Mouse (Mus musculus): ENCODE data around the gene Adssl1. TPM values are rescaled to one million over a fixed set of nuclear protein-coding genes. Genes with fewer than 3 reads are reported as not detected.

The Adssl1 gene
- total and polyA plus RNA-seq, 3 experiments = 10.2 to 29.4 (median 10.7) TPM

DNA sequence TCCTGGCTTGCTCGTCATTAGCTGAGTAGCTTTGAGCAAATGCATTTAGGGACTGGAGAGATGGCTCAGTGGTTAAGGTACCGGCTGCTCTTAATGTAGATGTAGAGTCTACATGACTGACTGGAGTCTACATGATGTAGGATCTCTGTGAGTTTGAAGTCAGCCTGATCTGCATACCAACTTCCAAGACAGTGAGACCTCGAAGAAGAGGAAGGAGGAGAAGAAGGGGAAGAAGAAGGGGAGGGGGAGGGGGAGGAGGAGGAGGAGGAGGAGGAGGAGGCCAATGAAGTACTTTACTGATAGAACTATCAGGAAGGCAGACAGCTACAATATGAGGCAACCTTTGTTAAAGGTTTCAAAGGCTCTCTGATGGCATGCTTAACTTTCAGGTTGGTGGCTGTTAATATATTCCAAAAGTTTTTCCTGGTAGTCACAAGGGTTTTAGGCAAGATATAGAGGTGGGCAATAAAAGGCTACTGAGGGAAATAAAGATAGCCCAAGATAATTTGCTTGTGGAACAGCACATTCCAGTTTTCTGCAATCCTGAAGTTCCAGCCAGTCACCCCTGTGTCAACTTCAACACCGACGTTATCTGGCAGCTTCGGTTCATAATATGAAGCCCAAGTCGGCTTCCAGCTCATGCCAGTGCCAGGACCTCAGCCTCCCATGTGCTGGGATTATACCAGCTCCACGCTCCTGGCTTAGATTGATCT lies 44.4 kb upstream of the Adssl1 start:
- dilution Hi-C loops (cut with MboI; ENCODE audit: extremely low pct_ligation_motif_present, extremely low pct_unique_long_range_greater_than_20kb, low sequenced_read_pairs) (no loop called here), in situ Hi-C loops (cut with MboI; ENCODE audit: low pct_ligation_motif_present, low pct_unique_long_range_greater_than_20kb, low sequenced_read_pairs) (no loop called here)
- Histone ChIP-seq H3K4me1 (ENCODE audit: control insufficient read depth in 1 of 2, insufficient read depth in 2 of 2) (peaks cover 11 to 47% of the 10 kb centered on the region in 2 experiments), H3K27ac (ENCODE audit: insufficient read depth, low read depth) (no peak overlapping the region), H3K36me3 (replicated peaks in 1 of 2; ENCODE audit: control insufficient read depth in 1 of 2, insufficient read depth in 1 of 2, low read length in 1 of 2) (no peaks in the 10 kb centered on the region), H3K27me3 (replicated peaks) (no peaks in the 10 kb centered on the region), H3K79me2 (replicated peaks; ENCODE audit: control insufficient read depth, extremely low read depth, insufficient read depth, poor library complexity, severe bottlenecking) (no peaks in the 10 kb centered on the region), H3K4me3 (replicated peaks in 1 of 3; ENCODE audit: low read depth in 2 of 3, low read length in 2 of 3, poor library complexity in 1 of 3) (no peak overlapping the region), H3K9me3 (replicated peaks; ENCODE audit: low read length) (no peaks in the 10 kb centered on the region), H3K4me2 (ENCODE audit: insufficient read depth, low read depth, poor library complexity, severe bottlenecking) (no peak overlapping the region), H3K9ac (ENCODE audit: insufficient read depth, low read depth) (no peak overlapping the region)
- no peak for DNase-seq (ENCODE audit: extremely low read depth)
- TF ChIP-seq TBP (conservative IDR thresholded peaks at IDR 0.05; ENCODE audit: low read depth, low read length) (no peak), SMC3 (IDR thresholded peaks at IDR 0.05; ENCODE audit: low read depth, low read length) (no peak), ZNF384 (IDR thresholded peaks at IDR 0.05; ENCODE audit: low read depth, low read length) (no peak), ZC3H11A (IDR thresholded peaks at IDR 0.05; ENCODE audit: low read depth, low read length) (no peak), BHLHE40 (IDR thresholded peaks at IDR 0.05; ENCODE audit: low read depth, low read length) (no peak), RCOR1 (conservative IDR thresholded peaks at IDR 0.05; ENCODE audit: low read depth, low read length) (no peak)

DNA sequence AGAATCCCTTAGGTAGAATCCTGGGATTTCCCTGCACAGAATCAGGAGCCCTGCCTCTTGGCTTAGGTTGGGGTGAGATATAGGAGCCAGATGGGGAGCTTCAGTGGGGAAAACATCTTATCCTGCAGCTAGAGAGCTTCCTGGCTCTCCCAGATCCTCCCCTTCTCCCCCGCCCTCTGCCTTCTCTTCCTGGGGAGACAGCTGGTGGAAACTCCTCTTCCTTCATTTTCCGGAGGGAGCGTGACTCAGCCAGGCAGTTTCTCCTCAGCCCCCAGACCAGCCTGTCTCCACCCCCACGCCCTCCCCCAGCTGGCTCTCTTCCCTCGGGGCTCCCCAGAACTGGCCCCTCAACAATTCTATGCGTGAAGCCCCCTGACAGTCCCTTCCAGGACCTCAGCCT lies 43.5 kb upstream of the Adssl1 start:
- Histone ChIP-seq H3K4me2 (ENCODE audit: insufficient read depth, low read depth, poor library complexity, severe bottlenecking) (no peak overlapping the region), H3K4me3 (replicated peaks in 1 of 3; ENCODE audit: low read depth in 2 of 3, low read length in 2 of 3, poor library complexity in 1 of 3) (no peak overlapping the region), H3K27ac (ENCODE audit: insufficient read depth, low read depth) (no peak overlapping the region), H3K79me2 (replicated peaks; ENCODE audit: control insufficient read depth, extremely low read depth, insufficient read depth, poor library complexity, severe bottlenecking) (no peaks in the 10 kb centered on the region), H3K9me3 (replicated peaks; ENCODE audit: low read length) (no peaks in the 10 kb centered on the region), H3K4me1 (ENCODE audit: control insufficient read depth in 1 of 2, insufficient read depth in 2 of 2) (peaks cover 11 to 52% of the 10 kb centered on the region in 2 experiments), H3K27me3 (replicated peaks) (no peaks in the 10 kb centered on the region), H3K36me3 (replicated peaks in 1 of 2; ENCODE audit: control insufficient read depth in 1 of 2, insufficient read depth in 1 of 2, low read length in 1 of 2) (no peaks in the 10 kb centered on the region), H3K9ac (ENCODE audit: insufficient read depth, low read depth) (no peak overlapping the region)
- in situ Hi-C loops (cut with MboI; ENCODE audit: low pct_ligation_motif_present, low pct_unique_long_range_greater_than_20kb, low sequenced_read_pairs) = no loop called here
- no peak for TF ChIP-seq RAD21 (IDR thresholded peaks at IDR 0.05; ENCODE audit: low read depth, low read length)
- TF ChIP-seq SMC3 (IDR thresholded peaks at IDR 0.05; ENCODE audit: low read depth, low read length) = no peak
- no peak for TF ChIP-seq EP300 (IDR thresholded peaks at IDR 0.05; ENCODE audit: low read length)
- no peak for TF ChIP-seq MAX (IDR thresholded peaks at IDR 0.05; ENCODE audit: low read length)
- dilution Hi-C loops (cut with MboI; ENCODE audit: extremely low pct_ligation_motif_present, extremely low pct_unique_long_range_greater_than_20kb, low sequenced_read_pairs) = no loop called here
- no peak for DNase-seq (ENCODE audit: extremely low read depth)

DNA sequence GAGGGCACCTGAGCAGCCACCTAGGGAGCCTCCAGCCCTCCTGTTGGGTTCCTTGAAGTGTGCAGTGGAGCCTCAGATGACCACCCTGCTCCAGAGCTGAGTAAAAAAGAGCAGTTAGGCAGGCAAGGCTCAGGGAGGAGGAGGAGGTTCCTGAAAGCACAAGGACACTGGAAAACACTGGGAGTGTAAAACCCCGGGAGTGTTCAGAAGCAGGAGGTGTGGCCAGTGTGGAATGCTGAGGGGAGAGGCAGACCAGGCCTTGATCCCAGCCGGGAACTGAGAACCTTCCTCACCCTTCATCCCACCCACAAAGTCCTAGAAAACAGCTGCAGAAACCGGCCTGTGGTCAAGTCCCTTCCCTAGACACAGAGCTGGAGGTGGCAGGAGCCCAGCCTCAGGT lies 43.1 kb upstream of the Adssl1 start:
- no peak for DNase-seq (ENCODE audit: extremely low read depth)
- Histone ChIP-seq H3K27ac (ENCODE audit: insufficient read depth, low read depth) (no peak overlapping the region), H3K4me1 (ENCODE audit: control insufficient read depth in 1 of 2, insufficient read depth in 2 of 2) (peaks cover 11 to 53% of the 10 kb centered on the region in 2 experiments), H3K9me3 (replicated peaks; ENCODE audit: low read length) (no peaks in the 10 kb centered on the region), H3K4me2 (ENCODE audit: insufficient read depth, low read depth, poor library complexity, severe bottlenecking) (no peak overlapping the region), H3K4me3 (replicated peaks in 1 of 3; ENCODE audit: low read depth in 2 of 3, low read length in 2 of 3, poor library complexity in 1 of 3) (no peak overlapping the region), H3K9ac (ENCODE audit: insufficient read depth, low read depth) (no peak overlapping the region), H3K79me2 (replicated peaks; ENCODE audit: control insufficient read depth, extremely low read depth, insufficient read depth, poor library complexity, severe bottlenecking) (no peaks in the 10 kb centered on the region), H3K27me3 (replicated peaks) (no peaks in the 10 kb centered on the region), H3K36me3 (replicated peaks in 1 of 2; ENCODE audit: control insufficient read depth in 1 of 2, insufficient read depth in 1 of 2, low read length in 1 of 2) (no peaks in the 10 kb centered on the region)
- dilution Hi-C loops (cut with MboI; ENCODE audit: extremely low pct_ligation_motif_present, extremely low pct_unique_long_range_greater_than_20kb, low sequenced_read_pairs) = no loop called here
- in situ Hi-C loops (cut with MboI; ENCODE audit: low pct_ligation_motif_present, low pct_unique_long_range_greater_than_20kb, low sequenced_read_pairs) = no loop called here
- TF ChIP-seq ZNF384 (IDR thresholded peaks at IDR 0.05; ENCODE audit: low read depth, low read length) (no peak), E2F4 (IDR thresholded peaks at IDR 0.05; ENCODE audit: insufficient replicate concordance, low read depth, low read length) (no peak), ZC3H11A (IDR thresholded peaks at IDR 0.05; ENCODE audit: low read depth, low read length) (no peak), USF1 (IDR thresholded peaks at IDR 0.05; ENCODE audit: low read depth, low read length) (no peak), CHD2 (IDR thresholded peaks at IDR 0.05; ENCODE audit: low read length) (no peak), MAX (IDR thresholded peaks at IDR 0.05; ENCODE audit: low read length) (no peak), ZKSCAN1 (IDR thresholded peaks at IDR 0.05; ENCODE audit: borderline replicate concordance, low read depth, low read length) (no peak), MAZ (IDR thresholded peaks at IDR 0.05; ENCODE audit: low read depth, low read length) (no peak), KAT2A (IDR thresholded peaks at IDR 0.05; ENCODE audit: insufficient replicate concordance, low read length) (no peak), USF2 (conservative IDR thresholded peaks at IDR 0.05; ENCODE audit: low read depth, low read length) (no peak), MEF2A (IDR thresholded peaks at IDR 0.05; ENCODE audit: borderline replicate concordance, low read depth, low read length) (no peak), BHLHE40 (IDR thresholded peaks at IDR 0.05; ENCODE audit: low read depth, low read length) (no peak), POLR2AphosphoS2 (IDR thresholded peaks at IDR 0.05; ENCODE audit: low read depth, low read length) (no peak), POLR2A (IDR thresholded peaks at IDR 0.05; ENCODE audit: low read depth, low read length) (no peak), SIN3A (IDR thresholded peaks at IDR 0.05; ENCODE audit: low read length) (no peak), TCF12 (IDR thresholded peaks at IDR 0.05; ENCODE audit: low read depth, low read length) (no peak)
